In genomic region chr7:58475139-58475538, GRCm38 (mm10) we compare ENCODE assay signal across 27 mouse cellular contexts.
DNase-seq lines count a peak whose midpoint lies in the region; ATAC-seq and TF ChIP-seq lines count a peak whose summit lies in the region.
"Had no signal": no experiment of that assay in that cellular context is flagged by ENCODE, and none has a peak within 500 bp of the region (broad histone marks: within the 10 kb centered on the region; RNA-seq: fewer than 3 reads in every experiment).

No protein-coding gene starts in this region.

- no peaks in the 10 kb centered on the region for H3K9me3 ChIP-seq in lung, postnatal 0 days (ENCODE audit: low read length)
- H3K9me3 ChIP-seq: heart, embryonic 12.5 days; hindbrain, embryonic 15.5 days; limb, embryonic 13.5 days; liver, embryonic 12.5 days; midbrain, embryonic 12.5 days; neural tube, embryonic 13.5 days had no signal

- H3K27ac ChIP-seq in lung, postnatal 0 days (ENCODE audit: low read length): no peak overlapping the region
- H3K27ac ChIP-seq: hindbrain, embryonic 15.5 days; limb, embryonic 13.5 days; liver, embryonic 12.5 days; midbrain, embryonic 12.5 days; neural tube, embryonic 13.5 days had no signal

- no peak for TF ChIP-seq CTCF in lung, postnatal 0 days (IDR thresholded peaks at IDR 0.05)

- no peak for ATAC-seq in lung, postnatal 0 days
- peak; percentile 90 for ATAC-seq in CD4-positive, CD25-positive, alpha-beta regulatory T cell, adult 4 months
- peak; percentile 86 for ATAC-seq in inflammation-experienced regulatory T-cells, adult 6 months
- ATAC-seq: forebrain, embryonic 14.5 days; intestine, embryonic 16.5 days; liver, embryonic 12.5 days had no signal

- H3K9ac ChIP-seq in lung, postnatal 0 days (replicated peaks; ENCODE audit: low read depth): no peak overlapping the region
- H3K9ac ChIP-seq: heart, embryonic 12.5 days; hindbrain, embryonic 15.5 days; limb, embryonic 13.5 days; liver, embryonic 12.5 days; midbrain, embryonic 12.5 days; neural tube, embryonic 13.5 days had no signal

- H3K4me2 ChIP-seq in lung, postnatal 0 days (replicated peaks; ENCODE audit: low read depth, low read length): no peak overlapping the region
- H3K4me2 ChIP-seq: heart, embryonic 12.5 days; hindbrain, embryonic 15.5 days; limb, embryonic 13.5 days; liver, embryonic 12.5 days; midbrain, embryonic 12.5 days; neural tube, embryonic 13.5 days had no signal

- H3K4me1 ChIP-seq in lung, postnatal 0 days (ENCODE audit: insufficient read depth, low read depth, low read length): no peaks in the 10 kb centered on the region
- H3K4me1 ChIP-seq: heart, embryonic 12.5 days; hindbrain, embryonic 15.5 days; limb, embryonic 13.5 days; liver, embryonic 12.5 days; midbrain, embryonic 12.5 days; neural tube, embryonic 13.5 days had no signal

- no peaks in the 10 kb centered on the region for H3K27me3 ChIP-seq in lung, postnatal 0 days (replicated peaks; ENCODE audit: insufficient read depth, low read length)
- H3K27me3 ChIP-seq: heart, embryonic 12.5 days; hindbrain, embryonic 15.5 days; limb, embryonic 13.5 days; liver, embryonic 12.5 days; midbrain, embryonic 12.5 days; neural tube, embryonic 13.5 days had no signal

- no peak overlapping the region for H3K4me3 ChIP-seq in lung, postnatal 0 days (ENCODE audit: low read depth, low read length)
- H3K4me3 ChIP-seq: heart, embryonic 12.5 days; hindbrain, embryonic 15.5 days; limb, embryonic 13.5 days; liver, embryonic 12.5 days; midbrain, embryonic 12.5 days; neural tube, embryonic 13.5 days had no signal

- whole genome bisulfite sequencing in lung, postnatal 0 days: 49% methylated on average over 2 of the region's 2 CpGs

- no peaks in the 10 kb centered on the region for H3K36me3 ChIP-seq in lung, postnatal 0 days (ENCODE audit: insufficient read depth, low read length)
- H3K36me3 ChIP-seq: heart, embryonic 12.5 days; hindbrain, embryonic 15.5 days; limb, embryonic 13.5 days; liver, embryonic 12.5 days; midbrain, embryonic 12.5 days; neural tube, embryonic 13.5 days had no signal

- intact Hi-C loops in left cerebral cortex, postnatal 14 days (cut with DNase I): no loop called here

- peak; percentile 13 for DNase-seq in lung, postnatal 0 days (ENCODE audit: low spot score)
- no peak for DNase-seq in lung, postnatal 14 days
- DNase-seq in natural killer cell, adult 2 months (ENCODE audit: low spot score in 2 of 2): peak; percentile 10 to 55
- no peak for DNase-seq in T-cell, adult 2 months (ENCODE audit: low spot score)
- no peak for DNase-seq in left cerebral cortex, postnatal 14 days (ENCODE audit: low spot score in 2 of 2)
- DNase-seq in heart, adult 11 months: no peak
- DNase-seq: adrenal gland, postnatal 10 days; cerebellum, adult 2 months; cerebellum, postnatal 36 days; gastrocnemius, postnatal 10 days; heart, adult 18-20 months; heart, postnatal 14 days; kidney, postnatal 36 days; lung, adult 18-20 months; right cerebral cortex, adult 18-20 months; thymus, adult 18-20 months; thymus, postnatal 4 days had no signal

- TF ChIP-seq EP300 in lung, postnatal 0 days (IDR thresholded peaks at IDR 0.05): no peak

Comparison
In these comparisons a context has a peak if more than half of its experiments do, and no peak if none do; other contexts are left out.
1. DNase-seq: peak in lung, postnatal 0 days (single experiment) and natural killer cell, adult 2 months (2 of 2); none in lung, postnatal 14 days (single experiment), T-cell, adult 2 months (single experiment), left cerebral cortex, postnatal 14 days (0 of 2) and heart, adult 11 months (single experiment).